ENCODE assay signal across 8 mouse cellular contexts in genomic region chr17:24479431-24479830, GRCm38 (mm10). TPM values are rescaled to one million over a fixed set of nuclear protein-coding genes. Genes with fewer than 3 reads are reported as not detected.
DNase-seq lines count a peak whose midpoint lies in the region; ATAC-seq and TF ChIP-seq lines count a peak whose summit lies in the region.

No protein-coding gene starts in this region.

- 29% methylated on average over 1 of the region's 1 CpGs for whole genome bisulfite sequencing in kidney, embryonic 16.5 days
- 21% methylated on average over 1 of the region's 1 CpGs for WGBS in embryonic facial prominence, embryonic 13.5 days
- WGBS in intestine, embryonic 15.5 days = 18% methylated on average over 1 of the region's 1 CpGs
- WGBS in midbrain, postnatal 0 days = 17% methylated on average over 1 of the region's 1 CpGs

- H3K9ac ChIP-seq in kidney, embryonic 16.5 days (replicated peaks; ENCODE audit: low read length) = 0 out of 2 replicates have a peak overlapping the region, but pooled peaks have one; percentile 50
- peak overlapping the region; percentile 91 for H3K9ac ChIP-seq in embryonic facial prominence, embryonic 13.5 days
- no peak overlapping the region for H3K9ac ChIP-seq in intestine, embryonic 15.5 days
- no peak overlapping the region for H3K9ac ChIP-seq in midbrain, postnatal 0 days (replicated peaks; ENCODE audit: low read length, poor library complexity, severe bottlenecking)

- H3K4me3 ChIP-seq in kidney, embryonic 16.5 days (ENCODE audit: low read length) = peak overlapping the region; percentile 79
- peak overlapping the region; percentile 76 for H3K4me3 ChIP-seq in embryonic facial prominence, embryonic 13.5 days
- peak overlapping the region; percentile 70 for H3K4me3 ChIP-seq in intestine, embryonic 15.5 days (replicated peaks)
- H3K4me3 ChIP-seq in midbrain, postnatal 0 days (ENCODE audit: low read depth, low read length) = peak overlapping the region; percentile 56

- no peak for DNase-seq in kidney, adult 9 months
- DNase-seq in midbrain, postnatal 0 days (ENCODE audit: low spot score) = no peak
- DNase-seq in adrenal gland, adult 18-20 months (ENCODE audit: low spot score in 2 of 2) = no peak
- DNase-seq in thymus, postnatal 4 days = no peak
- DNase-seq in MN1 (ENCODE audit: low spot score) = no peak

- no peaks in the 10 kb centered on the region for H3K9me3 ChIP-seq in kidney, embryonic 16.5 days (ENCODE audit: low read length)
- H3K9me3 ChIP-seq in embryonic facial prominence, embryonic 13.5 days = no peaks in the 10 kb centered on the region
- no peaks in the 10 kb centered on the region for H3K9me3 ChIP-seq in intestine, embryonic 15.5 days
- no peaks in the 10 kb centered on the region for H3K9me3 ChIP-seq in midbrain, postnatal 0 days (ENCODE audit: low read length)

- ATAC-seq in kidney, embryonic 16.5 days (ENCODE audit: low FRiP score, low TSS enrichment) = no peak
- ATAC-seq in embryonic facial prominence, embryonic 13.5 days (ENCODE audit: insufficient number of reproducible peaks, insufficient read depth, low FRiP score, low TSS enrichment, low read depth) = no peak
- no peak for ATAC-seq in intestine, embryonic 15.5 days
- ATAC-seq in midbrain, postnatal 0 days (ENCODE audit: low FRiP score) = no peak

- peak overlapping the region; percentile 55 for H3K4me2 ChIP-seq in kidney, embryonic 16.5 days (replicated peaks; ENCODE audit: low read depth, low read length)
- H3K4me2 ChIP-seq in embryonic facial prominence, embryonic 13.5 days = peak overlapping the region; percentile 71
- no peak overlapping the region for H3K4me2 ChIP-seq in intestine, embryonic 15.5 days (replicated peaks)
- no peak overlapping the region for H3K4me2 ChIP-seq in midbrain, postnatal 0 days (ENCODE audit: low read depth, low read length, poor library complexity, severe bottlenecking)

- no peaks in the 10 kb centered on the region for H3K27me3 ChIP-seq in kidney, embryonic 16.5 days (ENCODE audit: insufficient read depth, low read length)
- no peaks in the 10 kb centered on the region for H3K27me3 ChIP-seq in embryonic facial prominence, embryonic 13.5 days
- no peaks in the 10 kb centered on the region for H3K27me3 ChIP-seq in intestine, embryonic 15.5 days (replicated peaks)
- no peaks in the 10 kb centered on the region for H3K27me3 ChIP-seq in midbrain, postnatal 0 days (ENCODE audit: insufficient read depth, low read length)

- H3K36me3 ChIP-seq in kidney, embryonic 16.5 days (ENCODE audit: insufficient read depth, low read length) = peaks cover 24% of the 10 kb centered on the region; the same call in 1 of the 2 replicates
- H3K36me3 ChIP-seq in embryonic facial prominence, embryonic 13.5 days = peaks cover 28% of the 10 kb centered on the region
- H3K36me3 ChIP-seq in intestine, embryonic 15.5 days = peaks cover 20% of the 10 kb centered on the region
- peaks cover 28% of the 10 kb centered on the region for H3K36me3 ChIP-seq in midbrain, postnatal 0 days (ENCODE audit: insufficient read depth, low read length)

- no peak for TF ChIP-seq CTCF in midbrain, postnatal 0 days (IDR thresholded peaks at IDR 0.05)

- peaks cover 17% of the 10 kb centered on the region for H3K4me1 ChIP-seq in kidney, embryonic 16.5 days (ENCODE audit: insufficient read depth, low read length)
- H3K4me1 ChIP-seq in embryonic facial prominence, embryonic 13.5 days = peaks cover 24% of the 10 kb centered on the region
- peaks cover 18% of the 10 kb centered on the region for H3K4me1 ChIP-seq in intestine, embryonic 15.5 days (replicated peaks)
- peaks cover 3% of the 10 kb centered on the region; the same call in 1 of the 2 replicates for H3K4me1 ChIP-seq in midbrain, postnatal 0 days (ENCODE audit: insufficient read depth, low read length)

- H3K27ac ChIP-seq in kidney, embryonic 16.5 days (ENCODE audit: low read length) = peak overlapping the region; percentile 57; the same call in 1 of the 2 replicates
- no peak overlapping the region for H3K27ac ChIP-seq in embryonic facial prominence, embryonic 13.5 days
- no peak overlapping the region for H3K27ac ChIP-seq in intestine, embryonic 15.5 days
- no peak overlapping the region for H3K27ac ChIP-seq in midbrain, postnatal 0 days (ENCODE audit: low read depth, low read length)

RNA-seq across cellular contexts. Expression of gene Mlst8, which starts 0.6 kb away (rescaled TPM):
- polyA plus RNA-seq in kidney, embryonic 16.5 days (2015; fragmentation: Nextera tagmentation; extraction: Ambion mirVana) = 39.3 and 40.2 TPM in 2 replicates
- 32.5 and 33.2 TPM in 2 replicates for polyA plus RNA-seq in embryonic facial prominence, embryonic 13.5 days (2015; fragmentation: Nextera tagmentation; extraction: Ambion mirVana)
- 25.2 and 27.3 TPM in 2 replicates for polyA plus RNA-seq in intestine, embryonic 15.5 days (2015; fragmentation: Nextera tagmentation; extraction: Ambion mirVana)
- total RNA-seq in midbrain, postnatal 0 days (2014; rRNA removed) = 51.8 and 60.8 TPM in 2 replicates
- 28.4 and 29.5 TPM in 2 replicates for polyA plus RNA-seq in midbrain, postnatal 0 days (2015; fragmentation: Nextera tagmentation; extraction: Ambion mirVana)
- total RNA-seq in adrenal gland, adult 18-20 months (2021) = 10 to 100 TPM; 24.6 to 26.5 TPM

RNA-seq across cellular contexts. Expression of gene Bricd5, which starts 5.7 kb away (rescaled TPM):
- 0.42 and 1.6 TPM in 2 replicates for polyA plus RNA-seq in kidney, embryonic 16.5 days (2015; fragmentation: Nextera tagmentation; extraction: Ambion mirVana)
- polyA plus RNA-seq in embryonic facial prominence, embryonic 13.5 days (2015; fragmentation: Nextera tagmentation; extraction: Ambion mirVana) = not detected in 2 replicates
- polyA plus RNA-seq in intestine, embryonic 15.5 days (2015; fragmentation: Nextera tagmentation; extraction: Ambion mirVana) = 0.40 and 0.68 TPM in 2 replicates
- total RNA-seq in midbrain, postnatal 0 days (2014; rRNA removed) = 0.57 TPM in 1 of 2 replicates, not detected in the other
- 0.83 and 0.95 TPM in 2 replicates for polyA plus RNA-seq in midbrain, postnatal 0 days (2015; fragmentation: Nextera tagmentation; extraction: Ambion mirVana)
- under 1 TPM; 0.42 to 0.53 TPM for total RNA-seq in adrenal gland, adult 18-20 months (2021)

RNA-seq across cellular contexts. Expression of gene Caskin1, which starts 9.0 kb away (rescaled TPM):
- 1.5 and 2.2 TPM in 2 replicates for polyA plus RNA-seq in kidney, embryonic 16.5 days (2015; fragmentation: Nextera tagmentation; extraction: Ambion mirVana)
- polyA plus RNA-seq in embryonic facial prominence, embryonic 13.5 days (2015; fragmentation: Nextera tagmentation; extraction: Ambion mirVana) = 3.5 and 5.4 TPM in 2 replicates
- 1.5 and 1.8 TPM in 2 replicates for polyA plus RNA-seq in intestine, embryonic 15.5 days (2015; fragmentation: Nextera tagmentation; extraction: Ambion mirVana)
- total RNA-seq in midbrain, postnatal 0 days (2014; rRNA removed) = 151 and 153 TPM in 2 replicates
- 43.9 and 47.5 TPM in 2 replicates for polyA plus RNA-seq in midbrain, postnatal 0 days (2015; fragmentation: Nextera tagmentation; extraction: Ambion mirVana)
- total RNA-seq in adrenal gland, adult 18-20 months (2021) = 10 to 100 TPM; 16.0 to 31.5 TPM

RNA-seq across cellular contexts. Expression of gene Pgp, which starts 9.2 kb away (rescaled TPM):
- polyA plus RNA-seq in kidney, embryonic 16.5 days (2015; fragmentation: Nextera tagmentation; extraction: Ambion mirVana) = 55.5 and 55.6 TPM in 2 replicates
- polyA plus RNA-seq in embryonic facial prominence, embryonic 13.5 days (2015; fragmentation: Nextera tagmentation; extraction: Ambion mirVana) = 47.4 and 48.7 TPM in 2 replicates
- 79.9 and 80.6 TPM in 2 replicates for polyA plus RNA-seq in intestine, embryonic 15.5 days (2015; fragmentation: Nextera tagmentation; extraction: Ambion mirVana)
- total RNA-seq in midbrain, postnatal 0 days (2014; rRNA removed) = 49.6 and 50.1 TPM in 2 replicates
- polyA plus RNA-seq in midbrain, postnatal 0 days (2015; fragmentation: Nextera tagmentation; extraction: Ambion mirVana) = 86.8 and 88.7 TPM in 2 replicates
- 10 to 100 TPM; 85.8 to 86.4 TPM for total RNA-seq in adrenal gland, adult 18-20 months (2021)

RNA-seq across cellular contexts. Expression of gene E4f1, which starts 9.3 kb away (rescaled TPM):
- polyA plus RNA-seq in kidney, embryonic 16.5 days (2015; fragmentation: Nextera tagmentation; extraction: Ambion mirVana) = 38.1 TPM in 2 replicates
- 44.4 and 46.4 TPM in 2 replicates for polyA plus RNA-seq in embryonic facial prominence, embryonic 13.5 days (2015; fragmentation: Nextera tagmentation; extraction: Ambion mirVana)
- 23.0 and 29.3 TPM in 2 replicates for polyA plus RNA-seq in intestine, embryonic 15.5 days (2015; fragmentation: Nextera tagmentation; extraction: Ambion mirVana)
- 35.1 and 38.0 TPM in 2 replicates for total RNA-seq in midbrain, postnatal 0 days (2014; rRNA removed)
- 25.6 and 30.6 TPM in 2 replicates for polyA plus RNA-seq in midbrain, postnatal 0 days (2015; fragmentation: Nextera tagmentation; extraction: Ambion mirVana)
- total RNA-seq in adrenal gland, adult 18-20 months (2021) = 10 to 100 TPM; 21.9 to 23.1 TPM

Comparison
In these comparisons a context has a peak if more than half of its experiments do, and no peak if none do; other contexts are left out.
1. H3K4me2 ChIP-seq: peak in kidney, embryonic 16.5 days (single experiment) and embryonic facial prominence, embryonic 13.5 days (single experiment); none in intestine, embryonic 15.5 days (single experiment) and midbrain, postnatal 0 days (single experiment).
2. H3K9ac ChIP-seq: peak in kidney, embryonic 16.5 days (single experiment) and embryonic facial prominence, embryonic 13.5 days (single experiment); none in intestine, embryonic 15.5 days (single experiment) and midbrain, postnatal 0 days (single experiment).
3. Peak in every context shown above with its lines, with median percentiles within 50 percentile points of each other: H3K4me3 ChIP-seq.